Mouse (Mus musculus) spleen, postnatal 4 days (tissue): ENCODE data around the gene Wdr49.

Experiments
- DNase-seq, 2 experiments: peaks; one replicate each; pipeline ENCODE4 v3.0.0; 2022; ENCODE audit warnings: low spot score in 2 of 2

Gene Wdr49

GRCm38 (mm10) chr3:75482056-75482455, at the start of gene Wdr49:
Gene Wdr49 (minus strand): TSS chr3:75482156.
- DNase-seq, result no peak

DNA sequence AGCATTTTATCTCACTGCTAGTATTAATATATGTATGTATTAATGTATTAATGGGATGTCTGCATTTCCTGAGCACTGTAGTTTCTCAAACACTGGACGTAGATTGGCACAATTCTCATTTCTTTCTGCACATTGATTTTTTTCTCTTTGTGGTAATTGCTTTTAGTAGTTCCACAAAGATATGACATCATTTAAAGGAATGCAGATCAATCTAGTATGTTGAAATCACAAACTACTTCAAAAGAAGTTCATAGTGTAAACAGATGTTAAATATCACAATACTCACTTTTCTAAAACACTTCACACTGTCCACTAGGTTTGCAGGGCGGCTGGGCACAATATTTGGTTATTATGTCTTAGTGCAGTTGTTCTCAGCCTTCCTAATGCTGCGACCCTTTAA, 49.1 kb upstream of the Wdr49 start:
- DNase-seq, result no peak

GRCm38 (mm10) chr3:75522527-75522926, 40.6 kb upstream of the Wdr49 start:
- no peak for DNase-seq

- no peak for DNase-seq
Measured at GRCm38 (mm10) chr3:75521314-75521713, 39.4 kb upstream of the Wdr49 start.

DNA sequence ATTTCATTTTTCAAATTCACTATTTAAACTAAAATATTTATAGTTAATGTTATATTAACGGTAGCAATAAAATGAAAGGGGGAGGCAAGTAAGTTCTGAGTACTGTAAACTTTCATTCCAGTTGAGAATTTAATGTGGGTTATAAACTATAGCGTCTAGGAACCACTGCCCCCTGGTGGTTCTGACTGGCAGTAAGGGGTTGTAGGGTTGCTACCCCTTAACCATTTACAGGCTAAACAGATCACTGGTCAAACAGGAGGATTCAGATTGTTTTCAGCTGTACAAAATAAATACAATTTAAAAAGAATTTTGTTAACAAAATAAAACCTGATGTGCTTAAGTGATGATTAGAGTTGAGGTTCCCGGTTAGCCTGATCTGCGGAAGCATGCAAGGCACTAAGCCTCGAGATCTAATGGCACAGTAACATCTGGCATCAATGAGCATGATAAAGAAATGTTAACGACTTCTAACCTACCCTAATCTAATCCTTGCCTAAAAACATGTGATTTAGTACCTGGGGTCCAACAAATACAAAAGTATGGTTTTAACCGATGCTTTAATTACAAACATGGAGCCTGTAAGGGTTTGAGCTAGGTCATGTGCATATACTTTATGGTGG, 35.8 kb upstream of the Wdr49 start:
- DNase-seq, result peak; percentile 42 to 75

GRCm38 (mm10) chr3:75498961-75499960, 17.3 kb upstream of the Wdr49 start:
- no peak for DNase-seq

DNA sequence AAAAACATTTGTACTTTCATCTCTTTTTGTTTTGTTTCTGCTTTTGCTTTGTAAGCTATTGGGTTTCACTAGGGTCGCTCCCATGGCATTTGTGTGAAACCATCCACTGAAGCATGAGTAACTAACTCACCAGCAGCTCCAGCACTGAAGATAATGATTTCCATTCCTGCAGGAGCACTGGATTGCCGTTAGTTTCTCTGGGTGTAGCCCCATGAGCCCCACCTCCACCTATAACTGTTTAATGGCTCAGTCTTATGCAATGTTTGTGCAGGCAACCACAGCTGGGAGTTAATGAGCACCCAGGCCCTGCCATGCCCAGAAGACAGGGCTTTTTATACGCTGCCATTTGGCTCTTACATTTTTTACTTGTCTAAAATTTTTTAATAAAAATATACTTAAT, 11.0 kb upstream of the Wdr49 start:
- DNase-seq, result no peak

DNA sequence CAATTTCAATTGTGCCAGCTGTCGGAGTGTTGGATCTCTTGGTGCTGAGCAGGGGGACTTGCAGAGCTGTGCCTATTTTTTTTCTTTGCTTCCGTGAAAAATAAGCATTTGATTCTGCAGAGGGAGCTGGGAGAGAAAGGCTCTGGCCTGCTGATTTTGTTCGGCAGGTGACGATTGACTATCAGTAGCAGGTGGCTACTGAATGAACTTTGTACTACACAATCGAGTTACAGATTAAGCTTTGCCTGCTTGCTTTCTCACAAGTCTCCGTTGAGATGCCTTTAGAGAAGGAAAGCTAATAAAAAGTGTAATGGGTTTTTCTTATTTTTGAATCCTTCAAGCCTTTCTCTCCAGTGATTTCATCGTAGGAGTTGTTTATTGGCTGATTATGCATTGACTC, 6.8 kb downstream of the Wdr49 start:
- no peak for DNase-seq

DNA sequence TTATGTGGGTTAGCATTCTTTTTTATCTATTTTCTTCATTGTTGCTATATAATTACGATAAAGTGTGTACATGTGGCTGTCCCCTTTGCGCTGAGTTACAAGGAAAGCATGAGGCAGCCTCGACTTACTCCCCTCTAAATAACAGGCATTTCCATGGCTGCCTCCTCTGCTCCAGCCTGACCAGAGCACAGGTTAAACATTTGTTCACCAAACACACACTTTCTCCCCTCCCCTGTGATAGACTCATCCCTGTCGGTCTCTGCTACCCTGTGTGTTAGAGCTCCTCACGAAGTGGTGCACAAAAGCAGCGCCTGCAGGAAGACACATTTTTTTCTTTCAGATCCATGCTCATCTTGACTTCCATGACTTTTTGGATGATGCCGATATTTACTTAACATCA, 7.3 kb downstream of the Wdr49 start:
- no peak for DNase-seq

DNA sequence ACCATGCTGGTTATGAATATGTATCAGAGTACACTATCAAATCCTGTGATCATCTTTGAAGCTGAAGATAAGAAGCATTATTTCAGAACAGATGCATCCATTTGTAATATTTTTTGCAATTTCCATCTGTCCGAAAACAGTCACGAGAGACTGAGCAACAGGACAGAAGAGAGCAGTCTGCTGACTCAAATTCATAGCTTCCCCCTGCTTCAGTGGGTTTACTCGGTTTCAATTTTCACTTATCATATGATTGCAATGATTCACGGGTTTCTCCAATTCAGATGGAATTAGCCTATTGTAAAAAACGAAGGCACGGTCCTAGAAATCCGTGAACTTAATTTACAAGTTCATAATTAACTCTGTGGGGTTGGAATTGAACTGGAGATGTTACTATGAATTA, 13.8 kb downstream of the Wdr49 start:
- DNase-seq, result no peak

DNA sequence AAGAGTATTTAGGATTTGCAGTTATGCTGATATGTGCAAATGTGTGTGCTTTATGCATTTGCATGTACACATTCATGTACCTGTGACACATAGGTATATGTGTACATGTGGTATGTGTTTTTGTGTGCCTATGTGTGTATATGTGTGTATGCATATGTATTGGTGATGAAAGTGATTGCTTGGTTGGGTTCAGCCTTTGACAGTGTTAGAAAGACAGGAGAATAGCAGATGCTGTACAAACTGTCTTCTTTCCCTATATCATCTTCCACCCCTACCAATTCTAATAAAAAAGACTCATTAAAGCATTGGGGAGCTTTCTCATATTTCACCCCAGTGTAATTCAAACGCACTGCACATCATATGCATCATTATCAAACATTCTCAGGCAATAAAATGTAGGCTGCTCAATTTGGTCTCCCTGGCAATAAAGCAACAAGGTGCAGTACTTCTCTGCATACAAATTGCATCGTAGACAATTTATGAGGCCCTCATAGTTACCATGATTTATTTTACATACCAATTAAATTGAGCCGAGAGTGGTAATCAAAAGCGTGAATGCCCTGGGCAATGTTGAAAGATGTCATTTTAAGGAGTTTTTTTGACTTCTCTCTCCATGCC, 51.3 kb downstream of the Wdr49 start:
- DNase-seq, result no peak

- no peak for DNase-seq
Measured at GRCm38 (mm10) chr3:75395918-75396317, 86.0 kb downstream of the Wdr49 start.

GRCm38 (mm10) chr3:75395121-75395895, 86.6 kb downstream of the Wdr49 start:
- no peak for DNase-seq

- no peak for DNase-seq
Measured at GRCm38 (mm10) chr3:75394487-75394886, 87.5 kb downstream of the Wdr49 start.

DNA sequence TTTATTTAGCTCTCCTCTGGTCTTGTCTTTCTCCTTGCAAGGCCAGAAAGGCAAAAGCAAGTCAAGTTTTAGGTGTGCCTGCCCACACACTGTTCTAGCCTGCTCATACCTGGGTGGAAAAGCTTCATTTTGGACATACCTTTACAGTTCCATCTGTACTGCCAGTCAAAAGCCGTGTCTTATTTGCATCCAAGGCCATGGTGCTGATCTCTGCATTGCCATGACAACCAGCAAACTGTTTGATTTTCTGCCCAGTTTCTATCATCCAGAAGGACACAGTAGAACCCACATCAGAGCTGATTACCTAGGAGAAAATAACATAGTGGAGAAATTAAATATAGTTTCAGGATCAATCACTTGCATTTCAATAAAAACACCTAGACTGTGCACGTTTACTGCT, 100.2 kb downstream of the Wdr49 start:
- no peak for DNase-seq

- DNase-seq, result no peak
Measured at GRCm38 (mm10) chr3:75353972-75354371, 128.0 kb downstream of the Wdr49 start.

DNA sequence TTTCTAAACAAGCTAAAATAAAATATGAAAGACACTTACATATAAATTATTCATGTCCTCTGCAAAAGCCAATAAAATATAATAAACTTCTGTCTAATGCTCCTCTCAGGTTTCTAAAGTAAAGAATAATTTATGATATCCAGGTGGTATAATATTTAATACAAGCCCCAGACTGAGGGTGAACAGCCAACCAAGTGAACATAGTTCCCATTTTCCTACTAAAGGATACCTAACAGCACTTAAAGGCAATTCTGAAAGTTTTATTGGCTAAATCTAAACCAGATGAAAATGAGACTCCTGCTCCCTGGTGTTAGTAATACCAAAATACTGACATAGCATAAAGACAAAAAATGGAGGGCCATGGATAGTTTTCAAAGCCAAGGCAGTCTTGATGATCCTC, 144.8 kb downstream of the Wdr49 start:
- no peak for DNase-seq

GRCm38 (mm10) chr3:75320999-75321398, 161.0 kb downstream of the Wdr49 start:
- DNase-seq, result no peak

DNA sequence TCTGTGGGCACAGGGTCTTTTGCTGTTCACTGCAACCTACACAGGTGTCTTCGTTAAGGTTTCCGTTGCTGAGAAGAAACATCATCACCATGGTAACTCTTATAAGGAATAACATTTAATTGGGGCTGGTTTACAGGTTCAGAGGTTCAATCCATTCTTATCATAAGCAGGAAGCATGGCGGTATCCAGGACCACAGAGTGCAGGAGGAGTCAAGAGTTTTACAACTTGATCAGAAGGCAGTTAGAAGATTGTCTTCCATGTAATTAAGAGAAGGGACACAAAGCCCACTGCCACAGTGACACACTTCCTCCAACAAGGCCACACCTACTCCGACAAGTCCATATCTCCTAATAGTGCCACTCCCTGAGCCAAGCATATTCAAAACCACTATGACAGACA, 173.1 kb downstream of the Wdr49 start:
- no peak for DNase-seq

DNA sequence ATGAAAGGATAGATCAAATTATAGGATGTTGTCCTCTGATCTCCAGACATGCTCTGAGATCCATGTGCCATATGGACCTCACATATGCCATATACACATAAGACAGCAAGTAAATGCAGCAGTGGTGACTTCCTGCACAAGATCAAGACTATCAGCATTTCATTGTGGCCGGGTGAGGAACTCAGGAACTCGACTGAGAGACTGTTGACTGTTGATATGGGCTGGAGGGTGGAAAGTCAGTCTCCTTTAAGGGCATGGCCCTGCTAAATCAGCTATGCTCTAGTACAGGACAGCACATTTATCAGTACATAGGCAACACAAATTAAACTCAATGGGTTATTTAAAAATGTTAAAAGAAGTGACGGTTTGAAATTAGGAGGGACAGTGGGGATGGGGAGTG, 173.7 kb downstream of the Wdr49 start:
- DNase-seq, result no peak

DNA sequence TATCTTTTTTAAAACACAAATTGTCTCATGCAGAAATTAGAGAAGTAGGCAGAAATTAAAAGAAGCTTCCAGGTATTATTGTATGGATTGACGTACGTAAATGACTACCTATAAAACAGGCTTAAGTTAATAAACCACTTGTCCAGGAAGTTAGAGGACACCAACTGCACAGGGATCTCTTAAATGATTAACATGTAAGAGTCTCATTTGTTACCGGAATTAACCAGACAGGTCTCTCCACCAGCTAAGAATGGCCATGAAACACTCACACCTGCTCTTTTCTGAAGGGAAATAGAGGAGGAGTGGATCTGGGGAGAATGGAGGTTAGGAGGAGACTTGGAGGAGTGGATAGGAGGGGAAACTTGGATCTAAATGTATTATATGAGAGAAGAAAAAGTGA, 176.4 kb downstream of the Wdr49 start:
- no peak for DNase-seq

- no peak for DNase-seq
Measured at GRCm38 (mm10) chr3:75304621-75305020, 177.3 kb downstream of the Wdr49 start.
